In genomic region chr2:20400556-20400955, GRCm38 (mm10) we compare ENCODE assay signal across 21 mouse cellular contexts.
"Had no signal": no experiment of that assay in that cellular context is flagged by ENCODE, and none has a peak within 500 bp of the region (broad histone marks: within the 10 kb centered on the region; RNA-seq: fewer than 3 reads in every experiment).

No protein-coding gene starts in this region.

- H3K27ac ChIP-seq: hindbrain, postnatal 0 days; limb, embryonic 10.5 days; limb, embryonic 13.5 days; liver, embryonic 12.5 days; liver, embryonic 15.5 days; macrophage; midbrain, embryonic 12.5 days; midbrain, embryonic 15.5 days; neural tube, embryonic 12.5 days; neural tube, embryonic 15.5 days had no signal

- H3K36me3 ChIP-seq: limb, embryonic 10.5 days; limb, embryonic 13.5 days; liver, embryonic 12.5 days; liver, embryonic 15.5 days; midbrain, embryonic 12.5 days; midbrain, embryonic 15.5 days; neural tube, embryonic 12.5 days; neural tube, embryonic 15.5 days had no signal

- H3K4me3 ChIP-seq: limb, embryonic 10.5 days; limb, embryonic 13.5 days; liver, embryonic 12.5 days; liver, embryonic 15.5 days; midbrain, embryonic 12.5 days; midbrain, embryonic 15.5 days; neural tube, embryonic 12.5 days; neural tube, embryonic 15.5 days had no signal

- H3K4me2 ChIP-seq: limb, embryonic 13.5 days; liver, embryonic 12.5 days; liver, embryonic 15.5 days; midbrain, embryonic 12.5 days; midbrain, embryonic 15.5 days; neural tube, embryonic 12.5 days; neural tube, embryonic 15.5 days had no signal

- H3K27me3 ChIP-seq: limb, embryonic 13.5 days; liver, embryonic 12.5 days; liver, embryonic 15.5 days; midbrain, embryonic 12.5 days; midbrain, embryonic 15.5 days; neural tube, embryonic 12.5 days; neural tube, embryonic 15.5 days had no signal

- H3K4me1 ChIP-seq: limb, embryonic 10.5 days; limb, embryonic 13.5 days; liver, embryonic 12.5 days; liver, embryonic 15.5 days; midbrain, embryonic 12.5 days; midbrain, embryonic 15.5 days; neural tube, embryonic 12.5 days; neural tube, embryonic 15.5 days had no signal

- DNase-seq: liver; lung, adult 2 months; lung, postnatal 14 days; right cerebral cortex, adult 18-20 months; right cerebral cortex, postnatal 14 days; spleen, adult 18-20 months; thymus, adult 18-20 months; thymus, postnatal 14 days; thymus, postnatal 4 days had no signal

- ATAC-seq: hindbrain, postnatal 0 days; inflammation-experienced regulatory T-cells, adult 6 months; intestine, embryonic 16.5 days; liver, embryonic 12.5 days; midbrain, embryonic 15.5 days had no signal

- H3K9ac ChIP-seq: limb, embryonic 13.5 days; liver, embryonic 12.5 days; liver, embryonic 15.5 days; midbrain, embryonic 12.5 days; midbrain, embryonic 15.5 days; neural tube, embryonic 12.5 days; neural tube, embryonic 15.5 days had no signal

- H3K9me3 ChIP-seq: limb, embryonic 10.5 days; limb, embryonic 13.5 days; liver, embryonic 12.5 days; liver, embryonic 15.5 days; midbrain, embryonic 12.5 days; midbrain, embryonic 15.5 days; neural tube, embryonic 12.5 days; neural tube, embryonic 15.5 days had no signal
